Mouse (Mus musculus) cortical plate, adult 2 months (tissue): ENCODE data around the gene Nr2f1. TPM values are rescaled to one million over a fixed set of nuclear protein-coding genes. Genes with fewer than 3 reads are reported as not detected.
A peak's percentile ranks its signal among the peaks of the same experiment; 100 is the strongest.

ENCODE experiments used
- H3K27ac ChIP-seq: fragments of 200-500 bp; 2 replicates; pipeline ENCODE4 v1.5.1; 2012; ENCODE audit warnings: low read length, control low read depth, inconsistent platforms; ENCODE audit not compliant: insufficient read depth
- H3K4me1 ChIP-seq: fragments of 200-500 bp; 2 replicates; pipeline ENCODE4 v1.6.1; 2011; ENCODE audit warnings: low read length; ENCODE audit not compliant: control insufficient read depth, insufficient read depth
- H3K4me3 ChIP-seq: fragments of 200-500 bp; 2 replicates; pipeline ENCODE4 v1.5.1; 2011; ENCODE audit warnings: mild to moderate bottlenecking, low read length, control low read depth; ENCODE audit not compliant: insufficient read depth
- CTCF ChIP-seq: fragments of 200-500 bp; IDR thresholded peaks from 2 replicates; pipeline ENCODE4 v1.5.1; 2011; ENCODE audit warnings: mild to moderate bottlenecking, control low read depth, low read length; ENCODE audit not compliant: insufficient read depth; ENCODE audit errors: extremely low read depth
- POLR2A ChIP-seq: fragments of 200-500 bp; IDR thresholded peaks from 2 replicates; pipeline ENCODE4 v1.6.1; 2011; ENCODE audit warnings: mild to moderate bottlenecking, low read length, control low read depth; ENCODE audit not compliant: insufficient read depth; ENCODE audit errors: extremely low read depth
- polyA plus RNA-seq: library from polyadenylated mRNA; depleted of rRNA; stranded (reverse); fragments of >200 nt; gene quantifications from 2 replicates; pipeline ENCODE4 v1.2.3, GENCODE M21; 2012

The Nr2f1 gene
- polyA plus RNA-seq, 1 experiment, result 158 TPM

GRCm38 (mm10) chr13:78200991-78201870 lies 1.7 kb upstream of the Nr2f1 start:
- no peak overlapping the region for H3K27ac ChIP-seq
- peak; percentile 62 for TF ChIP-seq CTCF
- TF ChIP-seq POLR2A, result 0 out of 2 replicates have a peak, but pooled peaks have one; percentile 29
- no peaks in the 10 kb centered on the region for H3K4me1 ChIP-seq
- H3K4me3 ChIP-seq, result peak overlapping the region; percentile 97

GRCm38 (mm10) chr13:78200407-78200806 lies 850 bp upstream of the Nr2f1 start:
- H3K4me1 ChIP-seq, result no peaks in the 10 kb centered on the region
- H3K27ac ChIP-seq, result peak overlapping the region; percentile 84
- TF ChIP-seq CTCF (no peak), POLR2A (peak; percentile 42)
- H3K4me3 ChIP-seq, result peak overlapping the region; percentile 97

GRCm38 (mm10) chr13:78198871-78199641 lies 501 bp downstream of the Nr2f1 start:
- Histone ChIP-seq H3K4me1 (no peaks in the 10 kb centered on the region), H3K27ac (peak overlapping the region; percentile 99), H3K4me3 (peak overlapping the region; percentile 97)
- TF ChIP-seq POLR2A (no peak), CTCF (no peak)

GRCm38 (mm10) chr13:78198391-78198870 lies 1.1 kb downstream of the Nr2f1 start:
- TF ChIP-seq CTCF (no peak), POLR2A (no peak)
- no peaks in the 10 kb centered on the region for H3K4me1 ChIP-seq
- H3K4me3 ChIP-seq, result peak overlapping the region; percentile 97
- H3K27ac ChIP-seq, result peak overlapping the region; percentile 97

GRCm38 (mm10) chr13:78197819-78198390 lies 1.7 kb downstream of the Nr2f1 start:
- TF ChIP-seq CTCF (no peak), POLR2A (peak; percentile 25; the same call in 1 of the 2 replicates)
- no peaks in the 10 kb centered on the region for H3K4me1 ChIP-seq
- H3K4me3 ChIP-seq, result peak overlapping the region; percentile 97

GRCm38 (mm10) chr13:78197286-78197818 lies 2.2 kb downstream of the Nr2f1 start:
- Histone ChIP-seq H3K4me3 (peak overlapping the region; percentile 97), H3K4me1 (no peaks in the 10 kb centered on the region), H3K27ac (peak overlapping the region; percentile 90)
- TF ChIP-seq POLR2A, result no peak
- TF ChIP-seq CTCF, result no peak

More at GRCm38 (mm10) chr13:78197819-78198390, 1.7 kb downstream of the Nr2f1 start:
- peak overlapping the region; percentile 97 for H3K27ac ChIP-seq

- peak overlapping the region; percentile 97 for H3K4me3 ChIP-seq
- no peak for TF ChIP-seq CTCF
- TF ChIP-seq POLR2A, result no peak
- H3K27ac ChIP-seq, result 0 out of 2 replicates have a peak overlapping the region, but pooled peaks have one; percentile 54
- H3K4me1 ChIP-seq, result peaks cover 4% of the 10 kb centered on the region; the same call in 1 of the 2 replicates
Measured at GRCm38 (mm10) chr13:78196236-78196796, 3.2 kb downstream of the Nr2f1 start.

DNA sequence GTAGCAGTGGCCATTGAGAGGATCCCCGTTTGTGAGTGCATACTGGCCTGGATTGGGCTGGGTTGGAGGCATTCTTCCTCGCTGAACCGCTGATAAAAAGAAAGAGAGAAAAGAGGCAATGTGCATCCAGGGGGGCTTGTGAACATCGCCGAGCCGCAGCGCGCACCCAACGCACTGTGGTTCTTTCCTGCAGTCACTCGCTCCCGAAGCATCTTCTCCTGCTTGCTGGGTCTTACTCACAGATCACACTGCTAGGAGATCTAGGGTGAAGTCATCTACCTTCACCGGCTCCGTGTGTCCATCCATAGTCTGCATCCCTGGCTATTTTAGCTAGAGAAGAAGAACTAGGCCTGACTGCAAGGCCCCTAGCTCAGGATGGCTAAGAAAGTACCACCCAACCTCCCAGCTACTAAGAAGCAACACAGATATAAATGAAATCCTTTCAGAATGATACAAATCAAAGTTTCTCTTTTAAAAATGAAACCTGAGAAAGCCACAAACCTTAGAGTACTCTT lies 3.9 kb downstream of the Nr2f1 start:
- TF ChIP-seq POLR2A (no peak), CTCF (no peak)
- peak overlapping the region; percentile 68 for H3K27ac ChIP-seq
- H3K4me1 ChIP-seq, result peaks cover 4% of the 10 kb centered on the region; the same call in 1 of the 2 replicates
- peak overlapping the region; percentile 97 for H3K4me3 ChIP-seq
